Mouse (Mus musculus) kidney, embryonic 15.5 days (tissue): ENCODE measurements around the gene Tmem52b. TPM values are rescaled to one million over a fixed set of nuclear protein-coding genes. Genes with fewer than 3 reads are reported as not detected.

Experiments used
- ATAC-seq: fragments of 200-750 bp; cut with Nextera tagmentation; replicated peaks from 2 replicates; pipeline ENCODE4 v1.8.0; 2017; ENCODE audit warnings: moderate TSS enrichment; ENCODE audit not compliant: low FRiP score
- H3K27ac ChIP-seq: fragments of 300-500 bp; sonication (generic); 2 replicates; pipeline ENCODE4 v1.5.1; 2015; ENCODE audit warnings: mild to moderate bottlenecking, inconsistent platforms
- H3K27me3 ChIP-seq: fragments of 300-500 bp; sonication (generic); 2 replicates; pipeline ENCODE4 v1.6.1; 2015; ENCODE audit warnings: inconsistent platforms
- H3K36me3 ChIP-seq: fragments of 300-500 bp; sonication (generic); 2 replicates; pipeline ENCODE4 v1.6.1; 2015; ENCODE audit warnings: inconsistent platforms
- H3K4me1 ChIP-seq: fragments of 300-500 bp; sonication (generic); 2 replicates; pipeline ENCODE4 v1.6.1; 2015; ENCODE audit warnings: inconsistent platforms
- H3K4me2 ChIP-seq: fragments of 300-500 bp; sonication (generic); 2 replicates; pipeline ENCODE4 v1.6.1; 2015; ENCODE audit warnings: moderate library complexity, mild to moderate bottlenecking, inconsistent platforms
- H3K4me3 ChIP-seq: fragments of 300-500 bp; sonication (generic); replicated peaks from 2 replicates; pipeline ENCODE4 v1.5.1; 2015; ENCODE audit warnings: mild to moderate bottlenecking, inconsistent platforms
- H3K9ac ChIP-seq: fragments of 300-500 bp; sonication (generic); 2 replicates; pipeline ENCODE4 v1.6.1; 2015; ENCODE audit warnings: mild to moderate bottlenecking, inconsistent platforms
- H3K9me3 ChIP-seq: fragments of 300-500 bp; sonication (generic); replicated peaks from 2 replicates; pipeline ENCODE4 v1.6.1; 2016; ENCODE audit warnings: inconsistent platforms
- WGBS: fragments of 180-500 bp; shearing (Covaris S2); methylation state at CpG from one replicate; pipeline ENCODE4 v1.1.7; 2015; ENCODE audit warnings: mixed read lengths; 5-methylcytosine and 5-hydroxymethylcytosine counted together
- polyA plus RNA-seq: library from polyadenylated mRNA; unstranded; fragments of >200 nt; fragmentation: Nextera tagmentation; extraction: Ambion mirVana; gene quantifications from 2 replicates; pipeline ENCODE4 v1.2.1, GENCODE M21; 2015

The Tmem52b gene
- polyA plus RNA-seq, 1 experiment from 2014 or later = 44.7 TPM

GRCm38 (mm10) chr6:129512868-129513267 lies 513 bp downstream of the Tmem52b start:
- H3K9ac ChIP-seq = no peak overlapping the region
- peak overlapping the region; percentile 24; the same call in 1 of the 2 replicates for H3K4me2 ChIP-seq
- no peaks in the 10 kb centered on the region for H3K27me3 ChIP-seq
- H3K4me1 ChIP-seq = peaks cover 38% of the 10 kb centered on the region
- peak overlapping the region; percentile 76 for H3K27ac ChIP-seq
- WGBS = 35% methylated on average over 8 of the region's 8 CpGs
- no peaks in the 10 kb centered on the region for H3K9me3 ChIP-seq
- no peak for ATAC-seq
- no peaks in the 10 kb centered on the region for H3K36me3 ChIP-seq
- peak overlapping the region; percentile 26 for H3K4me3 ChIP-seq

GRCm38 (mm10) chr6:129513409-129513808 lies 1.1 kb downstream of the Tmem52b start:
- Histone ChIP-seq H3K9ac (no peak overlapping the region), H3K27me3 (no peaks in the 10 kb centered on the region), H3K27ac (peak overlapping the region; percentile 76), H3K36me3 (no peaks in the 10 kb centered on the region), H3K4me3 (peak overlapping the region; percentile 26), H3K4me1 (peaks cover 38% of the 10 kb centered on the region), H3K9me3 (no peaks in the 10 kb centered on the region), H3K4me2 (peak overlapping the region; percentile 24; the same call in 1 of the 2 replicates)
- 0 out of 2 replicates have a peak, but pooled peaks have one; percentile 31 for ATAC-seq
- WGBS = 51% methylated on average over 1 of the region's 1 CpGs

GRCm38 (mm10) chr6:129514376-129514775 lies 2.0 kb downstream of the Tmem52b start:
- Histone ChIP-seq H3K27ac (no peak overlapping the region), H3K27me3 (no peaks in the 10 kb centered on the region), H3K9me3 (no peaks in the 10 kb centered on the region), H3K9ac (no peak overlapping the region), H3K36me3 (no peaks in the 10 kb centered on the region), H3K4me1 (peaks cover 38% of the 10 kb centered on the region), H3K4me2 (no peak overlapping the region), H3K4me3 (peak overlapping the region; percentile 4; the same call in 1 of the 2 replicates)
- 65% methylated on average over 2 of the region's 2 CpGs for WGBS
- ATAC-seq = no peak

GRCm38 (mm10) chr6:129515068-129515467 lies 2.7 kb downstream of the Tmem52b start:
- 69% methylated on average over 3 of the region's 3 CpGs for WGBS
- no peak for ATAC-seq
- H3K4me3 ChIP-seq = no peak overlapping the region
- H3K27ac ChIP-seq = no peak overlapping the region
- peaks cover 35% of the 10 kb centered on the region for H3K4me1 ChIP-seq
- no peak overlapping the region for H3K9ac ChIP-seq
- H3K27me3 ChIP-seq = no peaks in the 10 kb centered on the region
- no peaks in the 10 kb centered on the region for H3K9me3 ChIP-seq
- no peak overlapping the region for H3K4me2 ChIP-seq
- no peaks in the 10 kb centered on the region for H3K36me3 ChIP-seq

- no peaks in the 10 kb centered on the region for H3K27me3 ChIP-seq
- H3K4me3 ChIP-seq = no peak overlapping the region
- H3K27ac ChIP-seq = no peak overlapping the region
- H3K4me1 ChIP-seq = peaks cover 25% of the 10 kb centered on the region
- H3K9ac ChIP-seq = no peak overlapping the region
- H3K9me3 ChIP-seq = no peaks in the 10 kb centered on the region
- 85% methylated on average over 10 of the region's 10 CpGs for WGBS
- H3K36me3 ChIP-seq = no peaks in the 10 kb centered on the region
- no peak overlapping the region for H3K4me2 ChIP-seq
- ATAC-seq = no peak
Observed at GRCm38 (mm10) chr6:129516388-129516787, 4.0 kb downstream of the Tmem52b start.

- no peak overlapping the region for H3K4me3 ChIP-seq
- H3K27ac ChIP-seq = no peak overlapping the region
- WGBS = 51% methylated on average over 2 of the region's 2 CpGs
- no peak overlapping the region for H3K9ac ChIP-seq
- no peaks in the 10 kb centered on the region for H3K36me3 ChIP-seq
- peak; percentile 88 for ATAC-seq
- peaks cover 14% of the 10 kb centered on the region for H3K4me1 ChIP-seq
- H3K9me3 ChIP-seq = no peaks in the 10 kb centered on the region
- H3K27me3 ChIP-seq = no peaks in the 10 kb centered on the region
- no peak overlapping the region for H3K4me2 ChIP-seq
Observed at GRCm38 (mm10) chr6:129517752-129518408, 5.5 kb downstream of the Tmem52b start.

- Histone ChIP-seq H3K27me3 (no peaks in the 10 kb centered on the region), H3K36me3 (no peaks in the 10 kb centered on the region), H3K27ac (no peak overlapping the region), H3K4me2 (no peak overlapping the region), H3K9me3 (no peaks in the 10 kb centered on the region), H3K4me1 (no peaks in the 10 kb centered on the region), H3K9ac (no peak overlapping the region), H3K4me3 (no peak overlapping the region)
- ATAC-seq = no peak
Observed at GRCm38 (mm10) chr6:129526069-129526468, 13.7 kb downstream of the Tmem52b start.

- H3K27ac ChIP-seq = no peak overlapping the region
- ATAC-seq = no peak
- no peak overlapping the region for H3K4me3 ChIP-seq
- H3K9me3 ChIP-seq = no peaks in the 10 kb centered on the region
- no peak overlapping the region for H3K9ac ChIP-seq
- 77% methylated on average over 2 of the region's 2 CpGs for WGBS
- peaks cover 2% of the 10 kb centered on the region; the same call in 1 of the 2 replicates for H3K4me1 ChIP-seq
- no peak overlapping the region for H3K4me2 ChIP-seq
- no peaks in the 10 kb centered on the region for H3K27me3 ChIP-seq
- H3K36me3 ChIP-seq = no peaks in the 10 kb centered on the region
Observed at GRCm38 (mm10) chr6:129527416-129527815, 15.1 kb downstream of the Tmem52b start.

- H3K27me3 ChIP-seq = no peaks in the 10 kb centered on the region
- WGBS = 66% methylated on average over 1 of the region's 1 CpGs
Observed at GRCm38 (mm10) chr6:129529605-129530004, 17.2 kb downstream of the Tmem52b start.

GRCm38 (mm10) chr6:129530261-129530660 lies 17.9 kb downstream of the Tmem52b start:
- H3K4me1 ChIP-seq = peaks cover 19% of the 10 kb centered on the region
- H3K27me3 ChIP-seq = no peaks in the 10 kb centered on the region
- no peak for ATAC-seq
- no peak overlapping the region for H3K27ac ChIP-seq
- no peaks in the 10 kb centered on the region for H3K36me3 ChIP-seq
- H3K4me2 ChIP-seq = no peak overlapping the region
- H3K4me3 ChIP-seq = no peak overlapping the region
- no peaks in the 10 kb centered on the region for H3K9me3 ChIP-seq
- no peak overlapping the region for H3K9ac ChIP-seq

More at GRCm38 (mm10) chr6:129529605-129530004, 17.2 kb downstream of the Tmem52b start:
- Histone ChIP-seq H3K4me1 (peaks cover 13% of the 10 kb centered on the region), H3K4me3 (no peak overlapping the region), H3K4me2 (no peak overlapping the region), H3K36me3 (no peaks in the 10 kb centered on the region), H3K9me3 (no peaks in the 10 kb centered on the region), H3K9ac (no peak overlapping the region), H3K27ac (no peak overlapping the region)
- ATAC-seq = no peak

GRCm38 (mm10) chr6:129532556-129532941 lies 20.2 kb downstream of the Tmem52b start:
- H3K4me1 ChIP-seq = peaks cover 29% of the 10 kb centered on the region
- peak overlapping the region; percentile 87 for H3K4me2 ChIP-seq
- 0 out of 2 replicates have a peak overlapping the region, but pooled peaks have one; percentile 76 for H3K9ac ChIP-seq
- peak overlapping the region; percentile 87 for H3K27ac ChIP-seq
- 0 out of 2 replicates have a peak, but pooled peaks cover 4% of the 10 kb centered on the region for H3K36me3 ChIP-seq
- no peaks in the 10 kb centered on the region for H3K9me3 ChIP-seq
- no peaks in the 10 kb centered on the region for H3K27me3 ChIP-seq
- 29% methylated on average over 7 of the region's 7 CpGs for WGBS
- peak overlapping the region; percentile 89 for H3K4me3 ChIP-seq
- peak; percentile 53 for ATAC-seq

- peaks cover 29% of the 10 kb centered on the region for H3K4me1 ChIP-seq
- peak within 1 kb of the TSS; percentile 89 for H3K4me3 ChIP-seq
- H3K27ac ChIP-seq = peak within 1 kb of the TSS; percentile 87
- ATAC-seq = peak; percentile 88
- H3K27me3 ChIP-seq = no peaks in the 10 kb centered on the region
- H3K9ac ChIP-seq = peak within 1 kb of the TSS; percentile 76
- under 1% methylated on average over 55 of the region's 55 CpGs for WGBS
- H3K4me2 ChIP-seq = peak within 1 kb of the TSS; percentile 87
- no peaks in the 10 kb centered on the region for H3K9me3 ChIP-seq
- H3K36me3 ChIP-seq = peaks cover 10% of the 10 kb centered on the region
Observed at GRCm38 (mm10) chr6:129532942-129533860, 20.8 kb downstream of the Tmem52b start, which contains the start of gene Gabarapl1. Gene Gabarapl1, plus strand, starts transcription at chr6:129533160.
